Mouse (Mus musculus): Measurements from ENCODE around the gene Kat6b.

DNA sequence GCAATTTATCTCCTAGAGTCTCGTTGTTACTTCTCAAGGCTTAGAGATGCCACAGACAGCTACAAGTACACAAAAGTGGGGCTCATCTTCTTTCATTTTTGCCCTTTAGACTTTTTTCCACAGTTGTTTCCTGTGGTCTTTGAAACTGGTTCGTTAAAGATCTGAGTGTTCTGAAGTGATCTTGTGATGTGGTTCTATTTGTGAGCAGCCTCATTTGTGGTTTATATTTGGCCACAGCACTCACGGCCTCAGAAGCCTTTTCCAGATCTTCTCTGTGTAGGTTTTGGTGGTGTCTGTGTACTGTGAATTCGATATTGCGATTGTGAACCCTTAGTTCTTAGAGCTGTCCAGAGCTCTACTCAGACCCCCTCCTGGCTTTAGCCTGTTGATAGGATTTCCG, 155.3 kb downstream of the Kat6b start:
- no peak for TF ChIP-seq USF1 (IDR thresholded peaks at IDR 0.05; ENCODE audit: low read depth)
- TF ChIP-seq POLR2A (IDR thresholded peaks at IDR 0.05; ENCODE audit: insufficient read length, low read depth): no peak
- no peak for TF ChIP-seq MAX (IDR thresholded peaks at IDR 0.05; ENCODE audit: low read depth)
- TF ChIP-seq CEBPB (IDR thresholded peaks at IDR 0.05; ENCODE audit: insufficient read depth, poor library complexity, severe bottlenecking): no peak
- no peak for TF ChIP-seq E2F4 (IDR thresholded peaks at IDR 0.05; ENCODE audit: insufficient read depth)
- no peak for TF ChIP-seq MYOD1 (IDR thresholded peaks at IDR 0.05; ENCODE audit: control insufficient read depth in 1 of 3, insufficient read length in 2 of 3, low read depth in 2 of 3)
- TF ChIP-seq TCF12 (IDR thresholded peaks at IDR 0.05; ENCODE audit: insufficient read depth, poor library complexity, severe bottlenecking): no peak
- no peak for TF ChIP-seq MYOG (IDR thresholded peaks at IDR 0.05; ENCODE audit: control insufficient read depth in 1 of 3, insufficient read depth in 1 of 3, insufficient read length in 2 of 3, low read depth in 2 of 3)
- TF ChIP-seq POLR2AphosphoS2 (IDR thresholded peaks at IDR 0.05; ENCODE audit: insufficient read length, low read depth): no peak

All from myocyte (in vitro differentiated cells).